Mouse (Mus musculus) midbrain, embryonic 13.5 days (tissue): ENCODE measurements around the gene Ncoa6. TPM values are rescaled to one million over a fixed set of nuclear protein-coding genes. Genes with fewer than 3 reads are reported as not detected.
A peak's percentile ranks its signal among the peaks of the same experiment; 100 is the strongest.

Source experiments
- ATAC-seq: fragments of 200-750 bp; cut with Nextera tagmentation; 2 replicates; pipeline ENCODE4 v1.8.0; 2017; ENCODE audit warnings: mild to moderate bottlenecking, moderate TSS enrichment, moderate library complexity
- H3K27ac ChIP-seq: fragments of 300-500 bp; sonication (generic); 2 replicates; pipeline ENCODE4 v1.5.1; 2015; ENCODE audit warnings: inconsistent platforms, mild to moderate bottlenecking, moderate library complexity
- H3K27me3 ChIP-seq: fragments of 300-500 bp; sonication (generic); 2 replicates; pipeline ENCODE4 v1.6.1; 2015; ENCODE audit warnings: mild to moderate bottlenecking, inconsistent platforms
- H3K36me3 ChIP-seq: fragments of 300-500 bp; sonication (generic); 2 replicates; pipeline ENCODE4 v1.6.1; 2015; ENCODE audit warnings: mild to moderate bottlenecking, inconsistent platforms
- H3K4me1 ChIP-seq: fragments of 300-500 bp; sonication (generic); replicated peaks from 2 replicates; pipeline ENCODE4 v1.6.1; 2015; ENCODE audit warnings: inconsistent platforms
- H3K4me2 ChIP-seq: fragments of 300-500 bp; sonication (generic); replicated peaks from 2 replicates; pipeline ENCODE4 v1.6.1; 2015; ENCODE audit warnings: moderate library complexity, mild to moderate bottlenecking, inconsistent platforms
- H3K4me3 ChIP-seq: fragments of 300-500 bp; sonication (generic); replicated peaks from 2 replicates; pipeline ENCODE4 v1.5.1; 2015; ENCODE audit warnings: mild to moderate bottlenecking, inconsistent platforms
- H3K9ac ChIP-seq: fragments of 300-500 bp; sonication (generic); replicated peaks from 2 replicates; pipeline ENCODE4 v1.6.1; 2015; ENCODE audit warnings: mild to moderate bottlenecking, inconsistent platforms
- H3K9me3 ChIP-seq: fragments of 300-500 bp; sonication (generic); 2 replicates; pipeline ENCODE4 v1.6.1; 2016; ENCODE audit warnings: mild to moderate bottlenecking, inconsistent platforms
- WGBS: fragments of 180-500 bp; shearing (Covaris S2); methylation state at CpG from one replicate; pipeline ENCODE4 v1.1.7; 2015; 5-methylcytosine and 5-hydroxymethylcytosine counted together
- polyA plus RNA-seq: library from polyadenylated mRNA; unstranded; fragments of >200 nt; fragmentation: Nextera tagmentation; extraction: Ambion mirVana; gene quantifications from 2 replicates; pipeline ENCODE4 v1.2.1, GENCODE M21; 2015

The Ncoa6 gene
- polyA plus RNA-seq, 1 experiment from 2014 or later, result 30.0 TPM

GRCm38 (mm10) chr2:155381060-155381437 is 92.6 kb downstream of the Ncoa6 start:
- H3K9me3 ChIP-seq, result no peaks in the 10 kb centered on the region
- peak overlapping the region; percentile 79 for H3K4me2 ChIP-seq
- H3K4me1 ChIP-seq, result peaks cover 49% of the 10 kb centered on the region
- H3K27me3 ChIP-seq, result peaks cover 2% of the 10 kb centered on the region; the same call in 1 of the 2 replicates
- WGBS, result 2% methylated on average over 11 of the region's 11 CpGs
- ATAC-seq, result no peak
- H3K4me3 ChIP-seq, result peak overlapping the region; percentile 68
- peak overlapping the region; percentile 99 for H3K27ac ChIP-seq
- peak overlapping the region; percentile 93 for H3K9ac ChIP-seq
- H3K36me3 ChIP-seq, result peaks cover 9% of the 10 kb centered on the region

DNA sequence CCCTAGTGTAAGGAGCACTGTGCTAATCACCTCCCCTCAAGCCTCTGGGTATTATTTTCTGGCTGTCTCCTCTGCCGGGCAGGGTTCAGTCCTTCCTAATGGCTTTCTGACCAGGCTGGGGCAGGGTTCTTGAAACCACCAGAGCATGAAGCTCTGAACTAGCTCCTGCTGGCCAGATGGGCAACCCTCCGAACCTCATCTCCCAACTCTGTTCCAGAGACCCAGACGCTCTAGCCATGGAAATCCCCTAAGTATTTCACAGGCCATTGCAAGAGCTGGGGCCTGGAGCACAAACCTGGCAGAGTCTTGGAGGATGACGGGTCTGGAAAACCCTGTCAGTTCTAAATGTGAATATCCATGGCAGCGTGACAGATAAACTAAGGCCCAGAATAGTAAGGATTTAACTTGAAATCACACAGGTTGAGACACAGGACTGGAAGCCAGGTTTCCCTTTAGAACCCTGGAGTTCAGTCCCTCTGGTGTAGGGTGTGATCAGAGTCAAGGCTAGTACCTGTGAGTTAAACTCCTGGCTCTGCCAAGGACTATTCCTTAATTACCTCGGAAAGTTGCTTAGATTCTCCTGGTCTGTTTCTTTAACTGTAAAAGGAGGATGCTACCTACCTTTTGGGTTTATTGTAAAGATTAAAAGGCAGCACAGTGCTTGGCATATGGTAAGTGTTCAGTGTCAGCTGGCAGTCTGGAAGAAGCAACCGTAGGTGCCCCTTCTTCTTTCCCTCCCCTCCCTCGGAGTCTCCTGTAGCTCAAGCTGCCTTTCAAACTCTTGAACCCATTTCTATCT is 93.2 kb downstream of the Ncoa6 start, which contains the start of gene Trp53inp2:
Trp53inp2 (plus strand) TSS at position 799 of the 799 bp plus-strand sequence.
- H3K27ac ChIP-seq, result peak within 1 kb of the TSS; percentile 99
- peaks cover 2% of the 10 kb centered on the region; the same call in 1 of the 2 replicates for H3K27me3 ChIP-seq
- no peak for ATAC-seq
- H3K9ac ChIP-seq, result peak within 1 kb of the TSS; percentile 93
- H3K9me3 ChIP-seq, result no peaks in the 10 kb centered on the region
- H3K36me3 ChIP-seq, result peaks cover 3% of the 10 kb centered on the region; the same call in 1 of the 2 replicates
- peak within 1 kb of the TSS; percentile 79 for H3K4me2 ChIP-seq
- H3K4me1 ChIP-seq, result peaks cover 43% of the 10 kb centered on the region
- 34% methylated on average over 8 of the region's 8 CpGs for WGBS
- H3K4me3 ChIP-seq, result peak within 1 kb of the TSS; percentile 68

GRCm38 (mm10) chr2:155376191-155376590 is 97.5 kb downstream of the Ncoa6 start:
- Histone ChIP-seq H3K4me3 (no peak overlapping the region), H3K36me3 (no peaks in the 10 kb centered on the region), H3K9ac (no peak overlapping the region), H3K27ac (no peak overlapping the region), H3K27me3 (peaks cover 2% of the 10 kb centered on the region; the same call in 1 of the 2 replicates), H3K4me2 (no peak overlapping the region), H3K9me3 (no peaks in the 10 kb centered on the region), H3K4me1 (peaks cover 12% of the 10 kb centered on the region)
- ATAC-seq, result no peak
- WGBS, result 80% methylated on average over 10 of the region's 10 CpGs

DNA sequence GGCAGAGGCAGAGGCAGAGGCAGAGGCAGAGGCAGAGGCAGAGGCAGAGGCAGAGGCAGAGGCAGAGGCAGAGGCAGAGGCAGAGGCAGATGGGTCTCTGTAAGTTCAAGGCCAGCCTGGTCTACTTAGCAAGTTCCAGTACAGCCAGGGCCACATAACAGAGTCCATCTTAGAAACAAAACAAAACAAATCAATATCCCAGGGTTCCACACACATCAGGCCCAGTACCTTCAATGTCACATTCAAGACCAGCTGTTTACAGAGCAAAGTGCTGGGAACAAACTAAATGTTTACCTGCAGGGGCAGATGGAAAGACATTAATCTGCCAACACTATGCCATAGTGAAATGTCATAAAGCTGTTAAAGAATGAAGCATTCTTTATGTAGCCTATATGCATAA is 99.2 kb downstream of the Ncoa6 start:
- Histone ChIP-seq H3K4me2 (no peak overlapping the region), H3K36me3 (no peaks in the 10 kb centered on the region), H3K4me3 (no peak overlapping the region), H3K27me3 (peaks cover 2% of the 10 kb centered on the region; the same call in 1 of the 2 replicates), H3K9ac (no peak overlapping the region), H3K27ac (no peak overlapping the region), H3K4me1 (no peaks in the 10 kb centered on the region), H3K9me3 (no peaks in the 10 kb centered on the region)
- no peak for ATAC-seq

DNA sequence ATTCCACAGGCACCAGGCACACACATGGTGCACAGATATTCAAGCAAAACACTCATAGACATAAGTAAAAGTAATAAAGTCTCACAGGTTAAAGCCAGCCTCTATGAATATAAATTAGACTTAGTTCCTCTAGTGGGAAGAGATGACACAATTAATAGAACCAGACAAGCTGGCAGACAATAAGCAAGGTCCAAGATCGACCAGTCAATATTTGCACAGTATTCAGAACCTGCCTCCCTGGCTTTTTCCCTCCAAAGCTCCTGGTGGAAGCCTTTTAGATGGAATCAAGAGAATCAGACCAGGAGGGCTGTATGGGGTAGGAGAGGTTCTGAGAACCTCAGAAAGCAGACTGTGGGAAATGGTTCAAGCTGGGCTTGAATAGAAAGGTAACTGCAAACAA is 99.8 kb downstream of the Ncoa6 start:
- 70% methylated on average over 1 of the region's 1 CpGs for WGBS
- H3K4me1 ChIP-seq, result no peaks in the 10 kb centered on the region
- no peak overlapping the region for H3K4me3 ChIP-seq
- no peak overlapping the region for H3K27ac ChIP-seq
- H3K9me3 ChIP-seq, result no peaks in the 10 kb centered on the region
- no peaks in the 10 kb centered on the region for H3K36me3 ChIP-seq
- H3K4me2 ChIP-seq, result no peak overlapping the region
- H3K27me3 ChIP-seq, result peaks cover under 1% of the 10 kb centered on the region; the same call in 1 of the 2 replicates
- no peak overlapping the region for H3K9ac ChIP-seq
- no peak for ATAC-seq

DNA sequence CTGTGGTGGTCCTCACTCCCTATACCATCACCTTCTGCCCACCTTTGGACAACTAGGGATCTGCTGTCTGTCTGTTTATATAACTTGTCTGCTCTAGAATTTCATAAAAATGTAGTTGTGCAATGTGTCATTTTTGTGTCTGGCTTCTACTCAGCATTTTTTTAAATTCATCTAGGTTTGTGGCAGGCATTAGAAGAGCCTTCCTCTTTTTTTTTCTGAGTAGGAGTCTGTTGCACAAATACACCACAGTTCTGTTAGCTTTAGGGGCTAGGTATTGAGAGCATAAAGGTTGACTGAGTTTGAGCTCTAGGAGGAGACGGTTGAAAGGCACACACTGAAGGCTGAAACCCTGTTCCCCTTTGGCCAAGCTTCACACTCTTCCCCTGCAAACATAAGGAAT is 100.4 kb downstream of the Ncoa6 start:
- 88% methylated on average over 1 of the region's 1 CpGs for WGBS
- no peaks in the 10 kb centered on the region for H3K36me3 ChIP-seq
- no peaks in the 10 kb centered on the region for H3K4me1 ChIP-seq
- H3K9me3 ChIP-seq, result no peaks in the 10 kb centered on the region
- H3K4me3 ChIP-seq, result no peak overlapping the region
- no peak overlapping the region for H3K4me2 ChIP-seq
- no peak overlapping the region for H3K27ac ChIP-seq
- no peak for ATAC-seq
- H3K27me3 ChIP-seq, result no peaks in the 10 kb centered on the region
- H3K9ac ChIP-seq, result no peak overlapping the region

DNA sequence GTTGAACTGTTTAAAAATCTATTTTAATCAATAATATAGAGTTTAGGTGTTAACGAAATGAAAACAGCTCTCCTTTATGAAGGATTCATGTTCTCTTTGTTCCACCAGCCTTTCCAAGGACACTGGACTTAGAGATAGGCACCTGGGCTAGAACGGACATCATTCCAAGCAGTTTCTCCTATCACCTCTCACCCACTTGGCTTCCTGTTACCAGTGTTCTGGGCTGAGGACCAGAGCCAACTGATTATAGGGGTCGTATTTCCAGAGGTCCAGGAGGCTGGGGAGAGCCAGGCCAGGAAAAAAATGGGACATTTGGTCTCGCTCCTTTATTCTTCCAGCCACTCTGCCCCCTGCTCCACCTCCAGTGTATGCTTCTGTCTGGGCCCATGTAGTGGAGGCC is 101.2 kb downstream of the Ncoa6 start:
- no peak overlapping the region for H3K9ac ChIP-seq
- H3K4me2 ChIP-seq, result no peak overlapping the region
- no peaks in the 10 kb centered on the region for H3K9me3 ChIP-seq

DNA sequence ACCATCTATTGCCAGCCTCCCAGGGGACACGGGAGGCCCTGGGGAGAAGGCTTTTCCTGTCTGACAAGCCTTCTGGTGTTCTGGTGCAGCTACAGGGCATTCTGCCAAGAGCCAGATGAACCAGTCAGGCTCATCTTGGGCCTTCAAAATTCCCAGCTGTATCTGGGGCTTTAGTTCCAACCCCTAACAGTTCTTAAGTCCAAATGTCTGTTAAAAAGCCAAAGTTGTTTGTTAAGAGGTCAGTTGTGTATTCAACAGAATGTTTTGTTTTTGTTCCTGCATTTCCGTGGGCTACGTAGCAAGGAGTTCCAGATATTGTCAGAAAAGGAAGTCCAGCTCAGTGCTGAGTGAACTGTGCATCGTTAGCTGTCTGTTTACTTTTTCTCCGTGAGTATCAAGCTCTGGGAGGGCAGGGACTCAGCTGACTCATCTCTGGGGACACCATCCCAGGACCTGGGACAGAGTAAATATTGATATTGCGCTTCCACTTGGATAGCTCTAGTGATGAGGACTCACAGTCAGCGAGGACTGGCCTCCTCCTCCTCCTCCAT is 104.3 kb downstream of the Ncoa6 start:
- 70% methylated on average over 7 of the region's 7 CpGs for WGBS
- no peaks in the 10 kb centered on the region for H3K4me1 ChIP-seq

More for the DNA sequence above, 101.2 kb downstream of the Ncoa6 start:
- Histone ChIP-seq H3K4me3 (no peak overlapping the region), H3K27ac (no peak overlapping the region), H3K27me3 (no peaks in the 10 kb centered on the region), H3K4me1 (no peaks in the 10 kb centered on the region), H3K36me3 (no peaks in the 10 kb centered on the region)
- 78% methylated on average over 4 of the region's 4 CpGs for WGBS
- ATAC-seq, result no peak

DNA sequence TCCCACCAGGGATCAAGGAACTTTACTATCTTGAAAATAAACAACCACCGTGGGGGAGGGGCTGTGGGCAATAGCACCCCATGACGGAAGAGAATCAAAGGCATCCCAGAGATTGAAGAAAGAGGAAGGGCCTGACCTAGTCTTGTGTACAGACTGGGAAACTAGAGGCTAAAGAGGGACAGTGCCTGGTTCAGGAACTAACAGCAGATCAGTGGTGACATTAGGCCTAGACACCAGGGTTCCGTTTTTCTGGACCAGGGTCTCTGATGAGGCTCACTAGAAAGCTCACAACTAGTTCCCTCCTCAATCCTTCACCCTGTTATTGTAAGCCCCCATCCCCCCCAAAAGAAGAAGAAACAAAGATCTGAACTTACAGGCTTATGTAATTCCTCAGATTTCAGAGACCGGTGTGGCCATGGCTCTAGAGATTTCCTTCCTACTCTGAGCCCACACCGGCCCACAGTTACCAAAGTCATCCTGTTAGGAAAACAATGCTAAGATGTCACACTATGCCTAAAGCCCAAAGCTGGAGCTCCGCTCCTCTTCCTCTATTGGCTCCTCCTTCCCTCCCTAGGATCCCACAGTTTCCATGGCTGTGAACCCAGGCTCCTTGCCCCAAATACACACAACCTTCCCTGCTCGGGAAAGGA is 105.9 kb downstream of the Ncoa6 start:
- WGBS, result 89% methylated on average over 7 of the region's 7 CpGs
- no peak for ATAC-seq
- Histone ChIP-seq H3K27ac (no peak overlapping the region), H3K9ac (no peak overlapping the region), H3K9me3 (no peaks in the 10 kb centered on the region), H3K36me3 (no peaks in the 10 kb centered on the region), H3K4me3 (no peak overlapping the region), H3K4me2 (no peak overlapping the region), H3K4me1 (no peaks in the 10 kb centered on the region), H3K27me3 (no peaks in the 10 kb centered on the region)

More for the DNA sequence above, 104.3 kb downstream of the Ncoa6 start:
- H3K4me3 ChIP-seq, result no peak overlapping the region
- no peak overlapping the region for H3K4me2 ChIP-seq
- H3K27ac ChIP-seq, result 0 out of 2 replicates have a peak overlapping the region, but pooled peaks have one; percentile 41
- no peaks in the 10 kb centered on the region for H3K36me3 ChIP-seq
- no peak overlapping the region for H3K9ac ChIP-seq
- ATAC-seq, result no peak
- no peaks in the 10 kb centered on the region for H3K27me3 ChIP-seq
- H3K9me3 ChIP-seq, result no peaks in the 10 kb centered on the region

DNA sequence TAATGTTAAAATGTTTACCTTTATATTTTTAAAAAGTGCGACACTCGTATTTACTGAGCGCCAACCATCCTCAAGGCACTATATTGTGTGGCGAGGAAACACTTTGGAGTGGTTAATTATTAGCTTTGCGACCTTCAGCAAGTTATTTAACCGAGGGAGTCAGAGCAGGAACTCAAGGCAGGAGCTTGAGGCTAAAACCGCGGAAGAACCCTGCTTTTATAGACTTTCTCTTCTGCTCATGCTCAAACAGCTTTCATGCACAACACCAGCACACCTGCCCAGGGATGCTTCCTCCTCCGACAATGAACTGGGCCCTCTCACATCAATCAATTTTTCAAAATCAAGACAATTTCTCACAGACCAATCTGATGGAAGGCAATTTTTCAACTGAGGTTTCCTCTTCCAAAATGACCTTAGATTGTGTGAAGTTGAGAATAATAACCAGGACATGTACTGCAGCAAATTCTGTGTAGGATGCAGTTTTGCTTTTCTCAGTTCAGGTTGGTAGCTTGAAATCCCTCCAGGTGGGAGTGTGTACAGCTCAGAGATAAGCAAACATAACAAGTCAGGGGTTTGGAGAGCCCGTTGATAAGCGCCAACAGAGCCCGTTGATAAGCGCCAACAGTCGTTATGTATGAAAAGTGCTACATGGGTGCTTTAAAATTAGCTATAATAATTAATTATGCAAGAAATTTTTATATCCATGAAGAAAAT is 115.9 kb downstream of the Ncoa6 start:
- Histone ChIP-seq H3K27ac (peak overlapping the region; percentile 45; the same call in 1 of the 2 replicates), H3K27me3 (no peaks in the 10 kb centered on the region), H3K9ac (peak overlapping the region; percentile 60; the same call in 1 of the 2 replicates), H3K36me3 (no peaks in the 10 kb centered on the region), H3K4me2 (peak overlapping the region; percentile 82), H3K9me3 (no peaks in the 10 kb centered on the region), H3K4me3 (peak overlapping the region; percentile 76), H3K4me1 (peaks cover 19% of the 10 kb centered on the region)
- WGBS, result 34% methylated on average over 14 of the region's 14 CpGs
- ATAC-seq, result peak; percentile 61

- under 1% methylated on average over 38 of the region's 38 CpGs for WGBS
- Histone ChIP-seq H3K27ac (peak within 1 kb of the TSS; percentile 81), H3K27me3 (no peaks in the 10 kb centered on the region), H3K4me1 (peaks cover 19% of the 10 kb centered on the region), H3K4me3 (peak within 1 kb of the TSS; percentile 76), H3K9me3 (no peaks in the 10 kb centered on the region), H3K4me2 (peak within 1 kb of the TSS; percentile 82), H3K36me3 (no peaks in the 10 kb centered on the region), H3K9ac (peak within 1 kb of the TSS; percentile 80)
- ATAC-seq, result peak; percentile 100
These were observed 116.6 kb downstream of the Ncoa6 start, which contains the start of gene Pigu for GRCm38 (mm10) chr2:155356971-155357591. TSS of gene Pigu (minus strand) at chr2:155357430.
